Mouse (Mus musculus): ENCODE data around the gene Mfsd12.

The Mfsd12 gene

DNA sequence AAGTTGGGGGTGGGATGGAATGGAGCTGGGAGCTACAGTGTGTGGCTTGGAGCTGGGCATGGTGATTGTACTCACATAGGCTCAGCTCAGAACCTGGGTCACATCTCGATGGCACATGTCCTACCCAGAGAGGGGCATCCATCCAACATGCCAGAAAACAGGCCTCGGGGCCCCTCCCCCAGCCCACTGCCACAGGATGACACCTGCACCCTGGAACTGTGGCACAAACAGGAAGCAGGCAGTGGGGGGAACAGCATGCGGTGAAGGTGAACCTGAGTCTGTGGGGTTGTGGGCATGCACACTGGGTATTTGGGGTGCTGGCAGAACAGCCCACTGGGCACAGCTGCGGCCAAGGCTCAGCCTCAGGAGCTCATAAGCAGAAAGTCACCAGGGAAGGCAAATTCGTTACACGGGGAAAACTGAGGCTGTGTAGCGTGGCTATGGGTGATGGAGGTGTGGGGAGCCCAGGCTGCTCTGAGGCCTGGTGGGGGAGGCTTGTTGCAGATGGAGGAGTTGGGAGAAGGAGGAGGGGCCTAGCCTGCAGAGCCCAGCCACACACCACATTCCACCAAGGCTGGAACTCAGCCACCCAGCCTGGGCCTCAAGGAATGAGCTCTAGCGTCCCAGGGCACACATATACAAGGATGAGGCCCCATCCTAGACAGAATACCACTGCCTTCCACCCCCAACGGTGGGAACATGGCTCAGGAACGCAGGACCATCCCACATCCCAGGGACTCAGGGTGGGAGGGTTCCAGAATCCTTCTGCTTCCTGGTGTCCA lies 27.9 kb upstream of the Mfsd12 start:
- DNase-seq (ENCODE audit: low read depth): no peak

DNA sequence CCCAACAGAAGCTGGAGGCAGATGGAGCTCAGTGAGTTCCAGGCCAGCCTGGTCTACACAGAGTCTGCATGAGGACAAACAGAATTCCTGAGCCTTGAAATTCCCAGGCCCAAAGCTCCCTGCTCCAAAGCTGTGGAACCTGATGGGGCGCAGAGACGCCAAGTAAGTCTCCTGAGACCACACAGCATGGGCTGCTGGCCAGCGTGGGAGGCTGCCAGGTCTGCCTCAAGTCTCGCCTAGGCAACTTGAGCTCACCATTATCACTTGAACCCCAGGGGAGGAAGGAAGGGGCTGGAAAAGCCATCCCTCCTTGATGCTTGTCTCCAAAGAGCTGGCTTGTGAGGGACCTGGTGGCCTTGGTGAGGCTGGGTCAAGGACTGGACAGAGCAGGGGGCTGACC lies 27.3 kb upstream of the Mfsd12 start:
- no peak for DNase-seq (ENCODE audit: low read depth)

DNA sequence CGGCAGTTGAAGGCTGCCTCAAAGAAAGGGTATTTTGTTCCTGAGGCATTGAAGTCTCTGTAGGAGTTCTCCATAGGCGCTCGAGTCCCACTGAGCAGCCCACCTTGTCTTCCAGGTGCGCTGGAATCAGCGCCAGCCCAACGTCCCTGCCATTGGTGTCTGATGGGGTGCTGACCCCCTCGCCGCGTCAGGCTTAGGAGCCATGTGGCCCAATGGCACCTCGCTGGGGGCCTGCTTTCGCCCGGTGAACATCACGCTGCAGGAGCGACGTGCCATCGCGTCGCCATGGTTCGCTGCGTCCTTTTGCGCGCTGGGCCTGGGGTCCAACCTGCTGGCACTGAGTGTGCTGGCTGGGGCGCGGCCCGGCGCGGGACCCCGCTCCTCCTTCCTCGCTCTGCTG lies 25.0 kb upstream of the Mfsd12 start:
- DNase-seq (ENCODE audit: low read depth): no peak

DNA sequence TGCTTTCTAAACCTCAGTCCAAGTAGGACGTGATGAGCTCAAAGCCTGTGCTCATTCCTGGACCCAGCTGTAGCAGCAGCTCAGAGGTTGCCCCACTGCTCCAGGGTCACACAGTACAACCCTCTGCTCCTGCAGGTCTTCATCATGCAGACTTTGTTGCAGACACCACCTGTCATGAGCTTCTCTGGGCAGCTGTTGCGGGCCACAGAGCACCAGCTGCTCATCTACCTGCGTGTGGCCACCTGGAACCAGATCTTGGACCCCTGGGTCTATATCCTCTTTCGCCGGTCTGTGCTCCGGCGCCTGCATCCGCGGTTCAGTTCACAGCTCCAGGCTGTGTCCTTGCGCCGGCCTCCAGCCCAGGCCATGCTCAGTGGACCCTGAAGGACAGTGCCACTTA lies 23.0 kb upstream of the Mfsd12 start:
- no peak for DNase-seq (ENCODE audit: low read depth)

DNA sequence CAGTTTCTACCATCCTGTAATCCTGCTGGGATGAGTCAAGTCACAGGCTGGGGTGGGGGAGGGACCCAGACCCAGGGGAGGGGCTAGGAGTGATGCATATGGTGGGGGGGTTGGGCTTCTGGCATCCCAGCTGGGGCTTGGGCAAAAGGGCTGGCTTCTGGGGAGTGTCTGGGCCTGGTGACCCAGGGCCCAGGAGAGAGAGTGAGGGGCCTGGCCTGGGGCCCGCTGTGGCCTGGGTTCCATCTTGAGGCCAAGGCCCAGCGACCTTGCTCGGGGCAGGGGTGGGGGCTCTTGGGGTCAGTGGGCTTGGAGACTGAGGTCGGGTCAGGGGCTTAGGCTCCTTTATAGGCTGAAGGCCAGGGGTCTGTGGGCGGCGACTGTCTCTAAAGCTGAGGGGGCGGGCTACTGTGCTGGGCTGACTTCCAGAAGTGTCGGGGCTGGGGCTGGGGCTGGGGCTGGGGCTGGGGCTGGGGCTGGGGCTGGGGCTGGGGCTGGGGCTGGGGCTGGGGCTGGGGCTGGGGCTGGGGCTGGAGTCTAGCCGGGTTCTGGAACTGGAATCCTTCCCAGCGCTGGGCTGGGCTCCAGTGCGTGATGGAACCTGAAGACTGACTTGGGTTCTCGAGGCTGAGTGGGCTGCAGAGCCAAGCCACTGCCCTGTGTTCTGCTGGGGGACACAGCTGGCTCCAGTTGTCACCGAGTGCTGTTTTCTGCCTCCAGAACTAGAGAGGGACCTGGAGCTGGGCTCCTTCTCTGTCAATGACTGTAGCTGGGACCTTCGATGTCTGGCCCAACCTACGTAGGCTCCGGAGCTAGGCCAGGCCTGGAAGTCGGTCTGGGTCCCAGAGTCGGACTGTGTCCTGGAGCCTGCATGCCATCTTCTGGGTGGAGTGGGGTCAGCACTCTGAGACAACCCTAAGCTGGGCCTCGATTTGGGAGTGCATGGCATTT lies 21.6 kb upstream of the Mfsd12 start:
- no peak for DNase-seq (ENCODE audit: low read depth)

DNA sequence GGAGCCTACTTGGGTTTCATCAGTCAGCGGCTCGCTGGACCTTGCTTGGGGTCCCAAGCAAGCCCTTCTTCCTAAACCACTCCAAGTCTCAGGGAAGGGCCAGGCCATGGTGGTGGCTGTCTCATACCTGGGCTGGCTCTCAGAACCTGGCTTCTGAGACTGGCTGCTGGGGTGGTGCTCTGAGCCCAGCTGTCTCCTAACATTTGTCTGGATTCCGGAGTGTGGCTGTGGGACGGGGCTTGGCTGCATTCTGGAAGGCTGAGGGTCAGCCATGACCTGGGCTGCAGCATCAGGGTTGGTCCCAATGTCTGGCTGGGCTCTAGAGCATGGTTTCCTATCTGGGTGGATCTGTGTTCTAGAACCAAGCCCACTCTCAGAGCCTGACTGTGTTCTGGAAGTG lies 20.7 kb upstream of the Mfsd12 start:
- DNase-seq (ENCODE audit: low read depth): no peak

DNA sequence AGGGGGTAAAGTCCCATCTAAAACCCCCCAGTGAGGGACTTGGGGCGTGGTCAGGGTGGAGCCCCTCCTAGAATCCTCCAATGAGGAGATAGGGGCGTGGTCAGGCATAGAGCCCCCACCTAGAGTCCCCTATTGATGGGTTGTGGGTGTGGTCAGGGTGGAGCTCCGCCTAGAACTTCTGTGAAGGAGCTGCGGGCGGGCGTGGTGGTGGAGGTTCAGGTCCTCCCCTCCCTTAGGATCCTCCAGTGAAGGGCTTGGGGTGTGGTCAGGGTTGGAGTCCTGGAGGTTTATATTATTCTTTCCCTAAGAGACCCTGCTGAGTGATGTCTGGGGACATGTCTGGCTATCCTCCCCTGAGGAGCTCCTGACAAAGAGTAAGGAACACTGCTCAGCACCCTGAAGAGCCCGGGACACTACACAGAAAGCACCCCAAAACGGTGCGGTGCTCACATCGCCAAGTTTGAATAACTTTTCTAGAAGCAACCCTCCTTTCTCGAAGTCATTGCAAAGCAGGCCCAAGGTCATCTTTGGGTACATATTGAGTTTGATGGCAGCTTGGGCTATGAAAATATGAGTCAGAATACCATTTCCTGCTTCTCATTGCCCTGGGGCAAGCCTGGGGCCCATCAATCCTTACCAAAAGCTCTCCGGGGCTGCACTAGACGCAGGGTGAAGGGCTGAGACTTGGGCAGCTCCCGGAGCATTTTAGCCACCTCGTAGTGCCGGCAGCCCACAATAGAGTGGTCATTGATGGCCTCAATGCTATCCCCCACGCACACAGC lies 16.5 kb upstream of the Mfsd12 start:
- DNase-seq (ENCODE audit: low read depth): no peak

DNA sequence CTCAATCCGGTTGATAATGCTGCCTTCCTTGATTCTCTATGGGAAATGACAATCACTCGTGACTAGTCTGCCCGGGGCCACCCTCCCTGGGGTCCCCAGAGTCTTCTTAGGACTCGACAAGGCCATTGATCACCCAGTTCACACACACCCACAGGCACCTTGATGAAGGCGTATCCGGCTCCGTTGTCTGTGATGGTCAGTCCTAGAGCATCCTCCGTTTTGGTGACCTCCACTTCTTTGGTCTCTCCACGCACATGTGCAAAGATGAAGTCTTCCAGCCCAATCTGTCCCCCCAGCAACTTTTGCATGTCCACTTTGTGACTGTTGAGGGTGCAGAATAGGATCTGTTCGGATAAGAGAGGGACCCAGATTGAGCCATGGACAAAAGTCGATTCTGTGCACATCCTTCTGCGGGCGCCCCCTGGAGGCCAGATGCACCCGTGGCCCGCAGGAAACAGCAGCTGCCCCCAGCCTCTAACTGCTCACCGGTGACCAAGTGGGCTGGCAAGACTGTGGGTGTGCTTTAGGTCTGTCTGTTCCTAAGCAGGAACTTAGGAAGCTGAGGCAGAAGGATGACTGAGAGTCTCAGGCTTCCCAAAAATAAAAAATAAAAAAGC lies 15.8 kb upstream of the Mfsd12 start:
- DNase-seq (ENCODE audit: low read depth): no peak

DNA sequence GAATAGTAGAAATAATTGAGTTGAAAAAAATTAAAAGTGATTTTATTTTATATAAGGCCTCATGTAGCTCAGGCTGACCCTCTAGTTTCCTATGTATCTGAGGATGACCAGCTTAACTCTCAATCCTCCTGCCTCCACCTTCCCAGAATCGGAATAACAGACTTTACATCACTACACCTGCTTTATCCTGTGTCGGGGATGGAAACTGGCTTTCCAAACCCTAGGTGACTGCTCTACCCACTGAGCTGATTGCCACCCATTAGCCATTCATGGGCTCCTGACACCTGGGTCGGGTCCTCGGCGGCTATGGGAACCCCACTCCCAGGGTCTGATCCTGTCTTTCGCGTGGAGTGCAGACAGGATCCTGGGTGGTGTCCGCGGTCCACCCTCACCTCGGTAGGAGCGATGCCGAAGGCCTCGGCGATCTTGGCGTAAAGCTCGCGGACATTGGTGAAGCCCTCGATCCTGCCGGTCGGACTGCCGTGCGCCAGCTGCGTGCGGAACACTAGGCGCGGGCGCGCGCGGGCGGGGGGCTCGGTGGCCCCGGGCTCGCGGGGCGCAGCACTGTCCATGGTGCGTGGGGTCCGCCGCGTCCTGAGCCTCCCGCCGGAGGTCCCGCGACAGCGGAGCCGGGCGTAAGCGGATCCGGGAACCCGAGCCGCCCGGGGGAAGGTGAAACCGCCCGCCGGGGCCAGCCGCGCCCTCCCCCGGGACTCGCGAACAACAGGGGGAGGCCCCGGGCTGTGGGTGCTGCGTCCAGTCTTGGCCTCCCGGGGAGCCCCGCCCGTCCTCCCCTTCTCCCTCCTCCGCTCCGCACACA lies 14.4 kb upstream of the Mfsd12 start, which contains the start of gene Gipc3:
Gene Gipc3, minus strand, starts transcription at position 581 of the 820 bp plus-strand sequence.
- no peak for DNase-seq (ENCODE audit: low read depth)

DNA sequence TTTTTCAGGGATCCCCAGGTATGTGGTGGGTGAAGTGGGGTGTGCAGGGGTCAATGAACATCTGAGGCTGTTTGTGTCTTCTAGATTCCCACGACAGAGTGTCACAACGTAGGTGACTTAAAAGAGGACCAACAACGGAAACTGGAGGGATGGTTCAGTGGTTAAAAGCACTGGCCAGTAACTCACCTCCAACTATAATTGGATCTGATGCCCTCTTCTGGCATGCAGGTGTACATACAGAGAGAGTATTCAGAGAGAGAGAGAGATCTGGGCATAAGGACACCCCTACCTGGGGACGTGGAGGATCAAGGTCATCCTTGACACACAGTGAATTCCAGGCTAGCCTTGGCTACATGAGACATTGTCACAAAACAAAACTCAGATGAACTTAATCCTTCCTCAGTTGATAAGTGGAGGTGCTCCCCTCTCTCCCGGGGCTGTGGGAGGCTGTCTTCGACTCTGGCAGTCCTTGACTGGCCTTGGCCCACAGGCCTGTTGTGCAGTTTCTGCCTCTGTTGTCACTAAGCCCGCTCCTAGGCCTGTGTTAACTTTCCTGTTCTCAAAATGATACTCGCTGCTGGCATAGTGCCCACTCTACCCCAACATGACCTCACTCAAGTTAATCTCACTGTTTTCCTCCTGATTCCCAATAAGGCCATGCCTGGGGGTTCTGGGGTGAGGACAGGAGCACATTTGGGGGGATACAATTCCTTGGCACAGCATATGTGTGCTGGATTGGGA lies 12.7 kb upstream of the Mfsd12 start:
- no peak for DNase-seq (ENCODE audit: low read depth)

DNA sequence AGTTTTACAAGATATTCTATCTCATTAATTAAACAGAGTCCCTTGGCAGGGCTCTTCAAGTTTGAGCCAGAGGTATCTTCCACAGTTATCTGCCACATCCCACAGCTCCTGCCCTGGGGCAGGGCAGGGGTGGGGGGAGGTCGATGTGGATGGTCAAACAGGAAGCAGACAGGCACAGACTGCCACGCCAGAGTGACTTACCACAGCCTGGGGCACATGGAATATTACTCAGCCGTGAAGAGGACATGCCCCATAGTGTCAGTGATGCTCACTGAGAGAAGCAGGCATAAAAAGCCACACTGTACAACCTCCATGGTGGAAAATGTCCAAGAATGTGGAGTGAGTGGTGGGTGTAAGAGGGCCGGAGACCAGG lies 12.1 kb upstream of the Mfsd12 start:
- DNase-seq (ENCODE audit: low read depth): no peak

DNA sequence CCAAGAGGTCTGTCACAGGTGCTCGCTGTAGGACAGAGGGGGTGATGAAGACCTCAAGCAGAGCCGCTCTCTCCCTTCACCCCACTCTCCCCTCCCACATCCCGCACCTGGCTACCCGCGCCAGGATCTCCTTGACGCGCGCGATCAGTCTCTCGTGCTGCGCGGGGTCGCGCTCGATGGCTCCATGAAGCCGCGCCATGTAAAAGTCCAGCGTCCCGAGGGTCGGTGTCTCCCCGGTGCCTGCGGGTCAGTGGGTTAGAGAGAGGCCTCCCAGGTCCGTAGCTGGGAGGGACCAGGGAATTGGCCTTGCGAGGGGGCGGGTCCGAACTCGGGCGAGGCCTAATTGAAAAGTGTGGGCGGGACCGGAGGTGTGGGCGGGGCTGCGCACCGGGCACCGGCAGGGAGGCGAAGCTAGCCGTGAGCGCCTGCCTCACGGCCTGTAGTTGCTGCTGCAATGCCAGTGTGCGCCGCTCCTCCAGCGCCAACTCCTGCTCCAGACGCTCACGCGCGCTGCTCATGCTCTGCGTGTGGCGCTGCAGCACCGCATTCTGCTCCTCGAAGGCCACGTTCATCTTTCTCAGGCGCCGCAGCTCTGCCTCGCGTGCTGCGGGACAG lies 10.7 kb upstream of the Mfsd12 start:
- no peak for DNase-seq (ENCODE audit: low read depth)

DNA sequence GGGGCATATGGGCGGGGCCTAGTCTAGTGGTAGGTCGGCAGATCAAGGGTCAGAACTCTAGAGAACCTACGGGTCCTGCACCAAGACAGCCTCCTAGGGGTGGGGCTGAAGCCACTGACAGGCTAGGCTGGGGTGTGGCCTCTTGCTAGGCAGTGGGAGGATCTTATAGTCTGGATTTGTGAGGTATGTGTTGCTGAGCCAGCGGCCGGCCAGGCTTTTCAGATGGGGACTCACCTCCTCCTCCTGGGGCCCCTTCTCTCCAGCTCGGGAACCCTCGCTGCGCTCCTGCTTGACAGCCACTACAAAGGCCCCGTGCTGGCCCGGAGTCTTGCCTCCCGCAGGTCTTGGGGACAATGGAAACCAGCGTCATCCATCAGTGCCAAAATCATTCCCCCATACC lies 8.1 kb upstream of the Mfsd12 start:
- no peak for DNase-seq (ENCODE audit: low read depth)

DNA sequence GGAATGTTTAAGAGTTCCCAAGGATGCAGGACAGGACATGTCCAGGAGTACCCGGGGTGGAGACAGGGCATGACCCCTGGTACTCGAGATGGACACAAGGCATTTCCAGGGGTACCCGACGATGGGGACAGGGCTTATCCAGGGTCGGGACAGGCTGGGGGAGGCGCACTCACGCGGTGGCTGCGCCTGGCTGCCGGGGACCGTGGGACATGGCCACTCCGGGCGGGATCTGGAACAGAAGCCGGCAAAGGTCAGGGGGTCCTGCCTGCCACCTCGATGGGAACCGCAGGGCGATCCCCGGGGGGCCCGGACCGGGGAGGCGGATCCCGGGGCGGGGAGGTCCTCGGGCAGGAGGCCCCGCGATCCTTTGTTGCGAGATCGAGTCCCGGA lies 7.3 kb upstream of the Mfsd12 start:
- no peak for DNase-seq (ENCODE audit: low read depth)

DNA sequence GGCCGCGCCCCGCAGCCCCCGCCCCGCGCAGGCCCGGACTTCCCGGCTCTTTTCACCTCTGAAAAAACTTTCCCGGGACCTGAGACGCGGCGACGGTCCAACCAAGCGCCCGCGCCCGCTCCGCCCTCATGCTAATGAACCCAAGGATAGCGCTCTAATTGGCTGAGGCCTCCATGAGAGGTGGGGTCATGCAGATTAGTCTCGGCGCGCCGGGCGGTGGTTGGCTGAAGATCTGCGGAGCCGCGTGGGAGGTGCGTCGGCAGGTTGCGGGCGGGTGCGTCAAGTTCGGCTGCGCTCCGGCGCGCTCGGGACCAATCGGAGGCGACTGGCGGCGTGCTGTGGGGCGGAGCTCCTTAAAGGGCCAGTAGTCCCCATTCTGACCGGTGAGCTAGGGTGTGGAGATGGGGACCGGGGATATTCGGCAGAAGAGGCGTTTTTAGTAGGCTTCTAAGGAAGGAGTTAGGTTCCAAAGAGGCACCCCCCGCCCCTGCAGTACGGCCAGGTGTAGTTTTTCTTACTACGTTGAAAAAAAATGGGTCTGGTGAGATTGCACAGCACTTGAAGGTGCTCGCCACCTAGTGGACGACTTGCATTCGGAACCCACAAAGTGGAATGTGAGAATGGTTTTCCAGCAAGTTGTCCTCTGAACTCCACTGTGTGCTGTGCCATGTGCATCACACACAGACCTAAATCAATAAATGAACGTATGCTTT lies 6.8 kb upstream of the Mfsd12 start, which contains the start of gene Hmg20b:
Gene Hmg20b, minus strand, starts transcription at position 130 of the 713 bp plus-strand sequence.
- peak; percentile 97 for DNase-seq (ENCODE audit: low read depth)

DNA sequence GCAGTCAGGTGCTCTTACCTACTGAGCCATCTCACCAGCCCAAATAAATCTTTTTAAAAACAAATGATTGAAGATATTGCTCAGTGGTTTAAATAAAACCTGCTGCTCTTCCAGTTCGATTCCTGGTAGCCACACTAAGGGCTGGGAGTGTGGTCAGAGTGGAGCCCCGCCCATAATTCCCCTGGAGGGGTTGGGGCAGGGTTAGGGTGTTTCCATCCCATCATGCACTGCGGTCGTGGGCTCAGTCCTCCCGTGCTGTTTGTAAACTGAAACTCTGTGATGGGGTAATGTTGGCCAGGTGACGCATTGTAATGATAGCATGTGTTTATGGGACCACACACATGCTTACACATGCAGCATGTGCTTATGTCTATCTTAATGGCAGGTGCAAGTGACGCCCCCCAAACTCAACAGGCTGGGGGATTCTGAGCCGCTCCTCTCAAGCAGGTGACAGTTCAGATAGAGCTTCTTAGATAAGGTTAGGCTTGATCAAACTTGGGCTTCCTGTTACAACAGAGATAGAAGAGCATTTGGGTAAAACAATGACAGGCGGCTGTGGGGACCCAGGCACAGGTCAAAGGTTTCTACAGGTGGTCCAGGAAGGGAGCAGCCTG lies 5.5 kb upstream of the Mfsd12 start:
- DNase-seq (ENCODE audit: low read depth): no peak

DNA sequence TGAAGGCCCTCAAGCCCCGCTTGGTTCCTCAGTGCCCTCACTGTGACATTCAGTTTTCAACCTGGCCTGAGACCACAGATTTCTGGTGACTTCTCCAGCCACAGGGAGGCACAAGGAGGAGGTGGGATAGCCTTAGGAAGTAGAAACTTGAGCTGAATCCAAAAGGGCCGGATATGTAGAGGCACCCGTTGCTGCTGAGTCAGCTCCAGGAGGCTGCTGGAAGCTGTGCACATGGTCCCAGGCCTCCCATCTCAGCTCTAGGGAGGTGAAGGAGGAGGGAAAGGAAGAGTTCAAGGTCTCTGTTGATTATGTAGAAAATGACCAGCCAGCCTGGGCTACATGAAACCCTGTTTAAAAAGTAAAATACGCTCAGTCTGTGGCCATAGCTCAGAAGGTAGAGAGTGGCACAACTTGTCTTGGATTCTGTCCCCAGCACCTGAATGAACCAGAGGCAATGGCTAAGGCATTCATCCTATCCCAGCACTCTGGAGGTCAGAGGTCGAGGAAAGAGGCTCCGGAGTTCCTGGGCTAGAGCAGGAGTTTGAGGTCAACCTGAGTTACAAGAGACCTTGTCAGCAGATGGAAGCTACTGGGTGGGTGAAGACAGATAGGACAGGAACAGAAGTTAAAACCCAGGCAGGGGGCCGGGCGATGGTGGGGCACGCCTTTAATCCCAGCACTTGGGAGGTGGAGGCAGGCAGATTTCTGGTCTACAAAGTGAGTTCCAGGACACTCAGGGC lies 2.4 kb upstream of the Mfsd12 start:
- DNase-seq (ENCODE audit: low read depth): no peak

DNA sequence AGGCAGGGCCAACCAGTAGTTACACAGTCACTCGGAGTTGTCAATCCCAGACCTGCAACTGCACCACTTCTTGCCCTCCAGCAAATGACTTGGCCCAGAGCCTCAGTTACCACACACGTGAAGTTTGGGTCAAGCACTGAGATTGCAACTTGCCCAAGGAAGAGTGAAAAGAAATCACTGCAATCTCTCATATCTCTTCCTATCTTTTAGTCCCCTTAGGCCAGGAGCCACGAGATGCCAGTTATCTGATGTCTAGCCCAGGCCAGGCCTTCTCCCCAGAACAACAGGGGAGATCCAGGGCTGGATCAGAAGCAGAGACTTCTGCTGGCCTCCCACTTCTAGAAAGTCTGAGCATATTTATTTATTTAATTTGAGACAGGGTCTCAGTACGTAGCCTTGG lies 1.8 kb upstream of the Mfsd12 start:
- DNase-seq (ENCODE audit: low read depth): no peak

Data from c-Kit-positive CD71-negative TER-119-negative erythroid progenitor cells, embryonic 14.5 days (primary cell).